Mouse (Mus musculus) left cerebral cortex, postnatal 36 days (tissue): ENCODE measurements at regions not wholly inside any gene's neighbourhood (a gene's known extent, or its start where the extent isn't known, plus 50 kb on each side); places are given as distances from the start of the nearest gene placed in this dataset.
"Not testable (repeated sequence)": the region's sequence is repeated elsewhere in the genome, so short reads cannot be mapped to it uniquely, and the experiment has no call there.

Source experiments
- DNase-seq, 2 experiments: peaks; one replicate each; pipeline ENCODE4 v3.0.0; 2021 to 2022; ENCODE audit warnings: low spot score in 2 of 2, mixed read lengths in 1 of 2
- intact Hi-C: fragments of 180-260 bp; cut with DNase I; formaldehyde crosslinking; loops from one replicate; pipeline ENCODE4 v1.15.1; 2025

- intact Hi-C loops: not testable (repeated sequence)
- DNase-seq: peak in 1 of 2 experiments; percentile 5
Measured at GRCm38 (mm10) chr12:20196386-20196785, 242.1 kb downstream of the Gm21863 start.

GRCm38 (mm10) chr12:20196905-20197304, 242.6 kb downstream of the Gm21863 start:
- intact Hi-C loops: not testable (repeated sequence)
- peak in 1 of 2 experiments; percentile 2 for DNase-seq

- DNase-seq, intact Hi-C loops: not testable (repeated sequence)
Measured at GRCm38 (mm10) chr12:20223921-20224320, 269.6 kb downstream of the Gm21863 start.

GRCm38 (mm10) chr12:20226831-20227230, 272.5 kb downstream of the Gm21863 start:
- DNase-seq, intact Hi-C loops: not testable (repeated sequence)

GRCm38 (mm10) chr12:20227427-20228160, 273.3 kb downstream of the Gm21863 start:
- intact Hi-C loops: not testable (repeated sequence)

GRCm38 (mm10) chr12:20228321-20228999, 274.2 kb downstream of the Gm21863 start:
- DNase-seq: not testable (repeated sequence)

More at GRCm38 (mm10) chr12:20227427-20228160, 273.3 kb downstream of the Gm21863 start:
- not testable (repeated sequence) for DNase-seq

GRCm38 (mm10) chr12:20229441-20229840, 275.1 kb downstream of the Gm21863 start:
- DNase-seq, intact Hi-C loops: not testable (repeated sequence)

More at GRCm38 (mm10) chr12:20228321-20228999, 274.2 kb downstream of the Gm21863 start:
- intact Hi-C loops: not testable (repeated sequence)

GRCm38 (mm10) chr12:20230141-20230892, 276.0 kb downstream of the Gm21863 start:
- intact Hi-C loops: no loop called here
- DNase-seq: no peak

GRCm38 (mm10) chr12:20230893-20231235, 276.6 kb downstream of the Gm21863 start:
- intact Hi-C loops: no loop called here
- DNase-seq: no peak

GRCm38 (mm10) chr12:20231528-20231927, 277.2 kb downstream of the Gm21863 start:
- intact Hi-C loops: no loop called here

GRCm38 (mm10) chr12:20231986-20232541, 277.8 kb downstream of the Gm21863 start:
- DNase-seq: no peak
- intact Hi-C loops: no loop called here

More at GRCm38 (mm10) chr12:20231528-20231927, 277.2 kb downstream of the Gm21863 start:
- DNase-seq: no peak

GRCm38 (mm10) chr12:20232746-20233453, 278.6 kb downstream of the Gm21863 start:
- intact Hi-C loops: no loop called here
- DNase-seq: peak in 1 of 2 experiments; percentile 5

- intact Hi-C loops: no loop called here
- DNase-seq: no peak
Measured at GRCm38 (mm10) chr12:20233454-20233831, 279.1 kb downstream of the Gm21863 start.

- DNase-seq: no peak
- intact Hi-C loops: no loop called here
Measured at GRCm38 (mm10) chr12:20233871-20234307, 279.6 kb downstream of the Gm21863 start.
